Mouse (Mus musculus) MEL (cell line): Measurements from ENCODE around the gene Srp54c. TPM values are rescaled to one million over a fixed set of nuclear protein-coding genes. Genes with fewer than 3 reads are reported as not detected.
"Not testable (repeated sequence)": the region's sequence is repeated elsewhere in the genome, so short reads cannot be mapped to it uniquely, and the experiment has no call there.

Experiments
- DNase-seq: peaks from one replicate; pipeline ENCODE4 v3.0.0; 2011; ENCODE audit warnings: low read depth, low spot score
- H3K27ac ChIP-seq: 2 replicates; pipeline ENCODE4 v1.5.1; 2012; ENCODE audit warnings: low read depth, mild to moderate bottlenecking, control low read depth, low read length, moderate library complexity; ENCODE audit not compliant: control insufficient read depth
- H3K27me3 ChIP-seq, 2 experiments: fragments of 150-350 bp in 1 of 2; sonication (generic) in 1 of 2; 2 replicates each; pipeline ENCODE4 v1.6.1; 2012; ENCODE audit warnings: low read length in 2 of 2, mild to moderate bottlenecking in 2 of 2, improper control_type of control experiment in 1 of 2, moderate library complexity in 1 of 2; ENCODE audit not compliant: insufficient read depth in 2 of 2, control insufficient read depth in 1 of 2
- H3K36me3 ChIP-seq, 2 experiments: 2 replicates each; pipeline ENCODE4 v1.6.1; 2012 to 2014; ENCODE audit warnings: low read length in 2 of 2, improper control_type of control experiment in 1 of 2, inconsistent platforms in 1 of 2, mild to moderate bottlenecking in 1 of 2; ENCODE audit not compliant: insufficient read depth in 2 of 2, control insufficient read depth in 1 of 2
- H3K4me1 ChIP-seq, 2 experiments: fragments of 150-350 bp in 1 of 2; sonication (generic) in 1 of 2; 2 replicates each; pipeline ENCODE4 v1.6.1; 2012; ENCODE audit warnings: low read length in 2 of 2, improper control_type of control experiment in 1 of 2, mild to moderate bottlenecking in 1 of 2; ENCODE audit not compliant: insufficient read depth in 2 of 2, control insufficient read depth in 1 of 2
- H3K4me3 ChIP-seq, 2 experiments: fragments of 150-350 bp in 1 of 2; sonication (generic) in 1 of 2; 2 replicates each; pipeline ENCODE4 v1.5.1; 2012; ENCODE audit warnings: low read depth in 2 of 2, low read length in 2 of 2, mild to moderate bottlenecking in 2 of 2, moderate library complexity in 2 of 2, control low read depth in 1 of 2, improper control_type of control experiment in 1 of 2; ENCODE audit not compliant: control insufficient read depth in 1 of 2, insufficient read depth in 1 of 2
- H3K79me2 ChIP-seq: 2 replicates; pipeline ENCODE4 v1.6.1; 2012; ENCODE audit warnings: mild to moderate bottlenecking, low read length, moderate library complexity; ENCODE audit not compliant: control insufficient read depth, poor library complexity, insufficient read depth
- H3K9ac ChIP-seq: 2 replicates; pipeline ENCODE4 v1.6.1; 2012; ENCODE audit warnings: low read depth, mild to moderate bottlenecking, control low read depth, low read length, moderate library complexity; ENCODE audit not compliant: control insufficient read depth, poor library complexity, severe bottlenecking
- H3K9me3 ChIP-seq: fragments of 150-350 bp; sonication (generic); replicated peaks from 2 replicates; pipeline ENCODE4 v1.6.1; 2012; ENCODE audit warnings: mild to moderate bottlenecking, low read length, improper control_type of control experiment, moderate library complexity; ENCODE audit not compliant: insufficient read depth
- polyA plus RNA-seq, 2 experiments: library from polyadenylated mRNA; stranded (reverse) in 1 of 2; unstranded in 1 of 2; fragments of >175 nt in 1 of 2; fragments of >200 nt in 1 of 2; gene quantifications; 2 replicates each; pipeline versions ENCODE4 v1.2.1 to v1.2.4; 2012; ENCODE audit warnings: low replicate concordance in 2 of 2, low read depth in 1 of 2; ENCODE audit not compliant: insufficient read length in 2 of 2, insufficient read depth in 1 of 2, missing spikeins in 1 of 2
- total RNA-seq: library from RNA; depleted of rRNA; stranded (reverse); fragments of 300-350 nt; gene quantifications from 2 replicates; pipeline ENCODE4 v1.2.3, GENCODE M21; 2012; rRNA removed

The Srp54c gene
- total RNA-seq (59.2 and 60.0 TPM in 2 replicates), polyA plus RNA-seq (10 to 100 TPM in 1 of 2 experiments, not detected in 1; 61.2 TPM)

GRCm38 (mm10) chr12:55229626-55230519, at the start of gene Srp54c:
Gene Srp54c (plus strand): TSS chr12:55230168.
- not testable (repeated sequence) for H3K9me3 ChIP-seq, H3K27ac ChIP-seq, H3K36me3 ChIP-seq, H3K79me2 ChIP-seq, DNase-seq, H3K4me1 ChIP-seq, H3K27me3 ChIP-seq
- peak within 1 kb of the TSS; percentile 61 to 62; a peak in 3 of 4 replicates for H3K4me3 ChIP-seq
- H3K9ac ChIP-seq, result peak within 1 kb of the TSS; percentile 60

- H3K27ac ChIP-seq, H3K27me3 ChIP-seq, H3K36me3 ChIP-seq, H3K9me3 ChIP-seq, H3K4me3 ChIP-seq, H3K4me1 ChIP-seq, H3K9ac ChIP-seq, H3K79me2 ChIP-seq, DNase-seq: not testable (repeated sequence)
Measured at GRCm38 (mm10) chr12:55187686-55188085, 42.3 kb upstream of the Srp54c start.

- not testable (repeated sequence) for H3K9ac ChIP-seq, H3K36me3 ChIP-seq, H3K4me3 ChIP-seq, H3K27ac ChIP-seq, H3K79me2 ChIP-seq, H3K27me3 ChIP-seq, DNase-seq, H3K4me1 ChIP-seq, H3K9me3 ChIP-seq
Measured at GRCm38 (mm10) chr12:55189127-55189526, 40.8 kb upstream of the Srp54c start.

- H3K4me3 ChIP-seq, H3K4me1 ChIP-seq, H3K79me2 ChIP-seq, H3K9ac ChIP-seq, H3K27ac ChIP-seq, H3K36me3 ChIP-seq, H3K9me3 ChIP-seq, H3K27me3 ChIP-seq, DNase-seq: not testable (repeated sequence)
Measured at GRCm38 (mm10) chr12:55199306-55199705, 30.7 kb upstream of the Srp54c start, which contains the start of gene 1700047I17Rik2. Gene 1700047I17Rik2 (plus strand): TSS chr12:55199592.

GRCm38 (mm10) chr12:55199799-55200198, 30.2 kb upstream of the Srp54c start:
- H3K27me3 ChIP-seq, H3K4me1 ChIP-seq, H3K4me3 ChIP-seq, DNase-seq, H3K79me2 ChIP-seq, H3K36me3 ChIP-seq, H3K27ac ChIP-seq, H3K9ac ChIP-seq, H3K9me3 ChIP-seq: not testable (repeated sequence)

GRCm38 (mm10) chr12:55212944-55213343, 17.0 kb upstream of the Srp54c start:
- H3K4me1 ChIP-seq, H3K27me3 ChIP-seq, DNase-seq, H3K9me3 ChIP-seq, H3K79me2 ChIP-seq, H3K9ac ChIP-seq, H3K4me3 ChIP-seq, H3K27ac ChIP-seq, H3K36me3 ChIP-seq: not testable (repeated sequence)

GRCm38 (mm10) chr12:55230520-55230861, 523 bp downstream of the Srp54c start:
- not testable (repeated sequence) for H3K27me3 ChIP-seq, H3K27ac ChIP-seq, H3K9me3 ChIP-seq, DNase-seq, H3K79me2 ChIP-seq, H3K4me1 ChIP-seq, H3K36me3 ChIP-seq
- Histone ChIP-seq H3K4me3 (peak overlapping the region; percentile 61 to 62; a peak in 3 of 4 replicates), H3K9ac (peak overlapping the region; percentile 60)
